19 mouse cellular contexts compared by ENCODE assay signal in the genomic region with DNA sequence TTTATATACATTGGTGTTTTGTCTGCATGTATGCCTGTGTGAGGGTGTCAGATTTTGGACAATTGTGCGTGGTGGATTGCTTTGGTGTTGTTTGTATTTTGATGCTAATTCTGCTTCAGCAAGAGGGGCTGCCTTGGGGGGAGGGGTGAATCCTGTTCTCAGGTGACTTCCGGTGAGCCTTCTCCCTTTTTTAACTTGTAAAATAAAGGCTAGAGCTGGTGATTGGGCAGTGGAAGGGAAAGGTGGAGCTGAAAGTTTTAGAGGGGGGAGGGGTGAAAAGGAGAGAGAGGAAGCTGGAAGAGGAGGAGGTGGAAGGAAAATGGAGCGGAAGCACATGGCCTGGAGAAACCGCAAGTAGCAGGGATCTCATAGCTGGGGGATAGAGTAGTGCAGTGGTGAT.
"Had no signal": no experiment of that assay in that cellular context is flagged by ENCODE, and none has a peak within 500 bp of the region (broad histone marks: within the 10 kb centered on the region; RNA-seq: fewer than 3 reads in every experiment).

No protein-coding gene starts in this region.

- H3K4me1 ChIP-seq: liver, embryonic 13.5 days; midbrain, embryonic 12.5 days; midbrain, embryonic 15.5 days; neural tube, embryonic 13.5 days; stomach, embryonic 15.5 days had no signal

- H3K27me3 ChIP-seq: liver, embryonic 13.5 days; midbrain, embryonic 12.5 days; midbrain, embryonic 15.5 days; neural tube, embryonic 13.5 days; stomach, embryonic 15.5 days had no signal

- H3K4me2 ChIP-seq: liver, embryonic 13.5 days; midbrain, embryonic 12.5 days; midbrain, embryonic 15.5 days; neural tube, embryonic 13.5 days; stomach, embryonic 15.5 days had no signal

- H3K36me3 ChIP-seq: liver, embryonic 13.5 days; midbrain, embryonic 12.5 days; midbrain, embryonic 15.5 days; neural tube, embryonic 13.5 days; stomach, embryonic 15.5 days had no signal

- H3K4me3 ChIP-seq: layer of hippocampus, adult 2 months; left cerebral cortex, adult 2 months; liver, embryonic 13.5 days; midbrain, embryonic 12.5 days; midbrain, embryonic 15.5 days; myocyte; neural tube, embryonic 13.5 days; stomach, embryonic 15.5 days had no signal

- H3K9me3 ChIP-seq: liver, embryonic 13.5 days; midbrain, embryonic 12.5 days; midbrain, embryonic 15.5 days; neural tube, embryonic 13.5 days; stomach, embryonic 15.5 days had no signal

- ATAC-seq: midbrain, embryonic 15.5 days had no signal

- H3K27ac ChIP-seq: kidney, postnatal 0 days; layer of hippocampus, adult 2 months; left cerebral cortex, adult 2 months; liver, embryonic 13.5 days; midbrain, embryonic 12.5 days; midbrain, embryonic 15.5 days; neural tube, embryonic 13.5 days; stomach, embryonic 15.5 days had no signal

- DNase-seq: kidney, postnatal 25 days; layer of hippocampus, adult 9-11 months; liver, embryonic 13.5 days; lung, adult 2 months; lung, postnatal 14 days; lung, postnatal 4 days; retina, postnatal 1 day; right cerebral cortex, postnatal 25 days; spleen, adult 18-20 months; thymus, adult 18-20 months; thymus, postnatal 36 days had no signal

- H3K9ac ChIP-seq: liver, embryonic 13.5 days; midbrain, embryonic 12.5 days; midbrain, embryonic 15.5 days; neural tube, embryonic 13.5 days; stomach, embryonic 15.5 days had no signal
